Mouse (Mus musculus) regulatory T cell (primary cell): Measurements from ENCODE around the gene Lingo4.

Source experiments
- in situ Hi-C: fragments of 300-600 bp; cut with MboI, MseI; formaldehyde crosslinking; loops from one replicate; pipeline ENCODE4 v1.15.1; 2025; ENCODE audit warnings: high pct_unique_total_duplicates

Lingo4 gene

DNA sequence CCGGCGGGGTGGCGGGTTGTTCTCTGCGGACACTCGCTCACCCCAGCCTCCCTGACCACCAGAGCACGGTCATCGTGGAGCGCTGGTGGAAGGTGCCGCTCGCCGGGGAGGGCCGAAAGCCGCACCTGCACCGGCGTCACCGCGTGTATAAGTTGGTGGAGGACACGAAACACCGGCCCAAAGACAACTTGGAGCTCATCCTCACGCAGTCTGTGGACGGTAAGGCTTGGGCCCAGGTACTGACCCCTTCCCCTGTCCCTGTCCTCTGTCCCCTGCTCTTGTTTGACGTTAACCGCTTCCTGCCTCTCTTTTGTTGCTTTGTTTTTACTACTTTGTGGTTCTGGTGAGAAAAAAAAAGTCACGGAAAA is 45.3 kb downstream of the Lingo4 start, which contains the start of gene Oaz3:
Oaz3 (minus strand) TSS at position 319 of the 368 bp plus-strand sequence.
- in situ Hi-C loops: loop anchor here (5.0 to 10.0 kb wide), 2 partner anchors 66 to 879 kb away; no protein-coding TSS in a partner anchor

DNA sequence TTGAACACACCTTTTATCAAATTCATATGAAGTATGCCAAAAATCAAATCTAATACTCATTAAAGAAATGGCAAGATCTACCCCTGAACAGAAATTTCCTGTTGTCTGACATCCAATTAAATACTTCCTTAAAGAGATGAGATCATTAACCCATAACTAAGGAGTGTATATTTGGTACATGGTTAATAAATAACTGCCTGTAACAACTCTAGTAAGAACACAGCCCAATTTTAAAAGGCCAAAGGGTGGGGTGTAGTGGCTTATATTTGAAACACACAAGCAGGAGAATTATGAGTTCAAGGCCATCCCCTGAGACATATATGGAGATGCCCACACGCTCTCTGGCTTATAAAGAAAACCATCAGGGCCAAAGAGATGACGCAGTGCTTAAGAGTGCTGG is 51.1 kb downstream of the Lingo4 start:
- in situ Hi-C loops: loop anchor here (10.0 kb wide), 1 partner anchor 885 kb away; no protein-coding TSS in a partner anchor
